Mouse (Mus musculus): ENCODE results near the gene Syt1. TPM values are rescaled to one million over a fixed set of nuclear protein-coding genes. Genes with fewer than 3 reads are reported as not detected.

The Syt1 gene
- polyA plus RNA-seq, 1 experiment = 0.02 TPM

DNA sequence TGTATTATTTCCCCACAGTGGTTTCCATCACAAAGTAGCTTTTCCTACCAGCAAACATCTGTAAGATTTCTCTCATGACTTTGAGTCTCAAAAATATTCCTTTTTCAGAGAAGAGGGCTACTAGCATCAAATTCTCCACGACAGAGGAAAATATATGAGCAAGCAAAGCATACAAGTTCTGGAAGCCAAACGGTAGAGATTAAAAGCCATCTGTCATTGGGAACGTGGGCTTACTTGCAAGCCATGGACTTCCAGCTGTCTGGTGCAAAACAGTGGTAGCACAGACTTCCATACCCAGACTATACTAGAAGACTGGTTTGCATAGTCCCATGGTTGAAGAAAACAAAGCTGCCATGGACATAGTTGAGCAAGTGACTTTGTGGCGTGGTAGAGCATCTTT, 106.4 kb downstream of the Syt1 start:
- TF ChIP-seq GATA1 (IDR thresholded peaks at IDR 0.05; ENCODE audit: low read length) = no peak

DNA sequence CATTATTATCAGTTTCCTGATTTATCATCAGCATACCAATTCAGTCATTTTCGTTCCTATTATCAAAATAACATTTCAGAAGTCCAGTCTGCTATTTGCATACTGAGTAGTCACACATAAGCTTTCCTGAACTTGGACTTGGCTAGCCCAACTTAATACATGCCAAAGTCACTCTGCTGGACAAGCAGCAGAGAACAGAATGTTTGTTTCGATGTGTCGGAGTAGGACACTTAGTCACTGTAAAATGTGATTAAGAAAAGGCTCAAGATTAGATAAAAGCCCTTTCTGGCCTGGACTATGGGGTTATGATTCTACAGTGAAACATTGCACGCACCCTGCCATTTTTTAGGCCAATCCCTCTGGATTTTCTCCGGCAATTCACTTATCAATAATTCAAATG, 114.3 kb downstream of the Syt1 start:
- TF ChIP-seq GATA1 (IDR thresholded peaks at IDR 0.05; ENCODE audit: low read length) = no peak

DNA sequence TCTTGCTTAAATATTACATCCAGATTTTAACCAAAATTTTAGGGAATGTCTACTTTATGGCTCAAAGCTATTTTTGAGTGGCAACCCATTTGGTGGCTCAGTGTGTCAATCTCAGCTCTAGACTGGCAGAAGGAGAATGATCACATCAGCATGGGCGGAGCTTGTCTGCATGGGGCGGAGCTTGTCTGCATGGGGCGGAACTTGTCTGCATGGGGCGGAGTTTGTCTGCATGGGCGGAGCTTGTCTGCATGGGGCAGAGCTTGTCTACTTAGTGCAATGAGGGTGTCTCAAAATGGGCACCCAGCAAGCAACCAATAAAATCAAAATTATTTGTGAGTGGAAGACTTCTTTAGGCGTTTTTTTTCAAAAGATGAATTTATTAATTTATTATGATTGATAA, 117.5 kb downstream of the Syt1 start:
- no peak for TF ChIP-seq GATA1 (IDR thresholded peaks at IDR 0.05; ENCODE audit: low read length)

DNA sequence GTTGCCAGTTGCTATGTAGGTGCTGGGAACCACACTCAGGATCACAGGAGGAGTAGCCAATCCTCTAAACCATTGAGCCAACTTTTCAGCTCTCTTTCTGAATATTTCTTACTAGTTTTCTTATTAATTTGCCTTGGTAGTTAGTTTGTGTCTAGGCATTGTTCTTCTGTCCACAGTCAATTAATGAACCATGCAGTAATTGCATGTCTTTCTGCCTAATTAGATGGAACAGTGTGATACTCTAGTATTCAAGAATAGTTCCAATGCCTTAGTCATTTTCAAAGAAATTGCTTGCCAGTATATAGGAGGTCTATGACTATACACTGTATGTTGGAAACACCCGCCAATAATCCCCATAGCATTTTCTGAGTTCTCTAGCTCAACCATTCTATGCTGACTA, 118.3 kb downstream of the Syt1 start:
- TF ChIP-seq GATA1 (IDR thresholded peaks at IDR 0.05; ENCODE audit: low read length) = no peak

DNA sequence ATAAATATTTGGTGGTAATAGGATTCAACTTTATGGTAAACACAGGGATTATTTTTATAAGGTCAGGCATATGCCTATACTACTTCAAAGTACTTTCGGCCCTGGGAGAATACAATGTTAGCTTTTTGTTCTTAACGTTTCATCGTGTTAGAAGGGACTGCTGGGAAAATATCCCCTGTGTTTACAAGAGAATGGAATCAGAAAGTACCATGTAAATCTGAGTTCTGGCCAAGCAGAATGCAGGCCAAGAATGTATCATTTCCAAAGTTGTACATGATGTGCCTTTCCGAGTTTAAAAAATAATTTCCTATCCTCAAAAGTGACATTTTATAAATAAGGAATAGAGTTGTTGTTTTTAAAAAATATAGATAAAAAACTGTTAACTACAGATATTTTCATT, 121.7 kb downstream of the Syt1 start:
- TF ChIP-seq GATA1 (IDR thresholded peaks at IDR 0.05; ENCODE audit: low read length) = no peak

DNA sequence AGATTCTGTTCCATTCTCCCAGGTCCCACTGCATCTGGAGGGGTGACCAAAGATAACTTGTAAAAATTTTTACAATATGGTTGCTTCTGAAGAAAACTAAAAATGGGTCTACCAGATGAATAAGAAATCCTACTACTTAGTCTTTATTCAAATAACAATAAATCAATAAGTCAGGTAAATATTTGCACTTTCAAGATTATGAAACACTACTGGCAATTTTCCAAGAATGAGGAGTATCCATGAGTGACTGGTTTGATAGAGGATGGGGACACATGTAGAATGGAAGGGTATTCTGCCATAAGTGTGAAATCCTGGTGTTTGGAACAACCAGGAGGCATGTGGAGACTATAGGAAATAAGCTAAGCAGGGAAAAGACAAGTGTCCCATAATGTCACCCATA, 124.0 kb downstream of the Syt1 start:
- TF ChIP-seq GATA1 (IDR thresholded peaks at IDR 0.05; ENCODE audit: low read length) = no peak

DNA sequence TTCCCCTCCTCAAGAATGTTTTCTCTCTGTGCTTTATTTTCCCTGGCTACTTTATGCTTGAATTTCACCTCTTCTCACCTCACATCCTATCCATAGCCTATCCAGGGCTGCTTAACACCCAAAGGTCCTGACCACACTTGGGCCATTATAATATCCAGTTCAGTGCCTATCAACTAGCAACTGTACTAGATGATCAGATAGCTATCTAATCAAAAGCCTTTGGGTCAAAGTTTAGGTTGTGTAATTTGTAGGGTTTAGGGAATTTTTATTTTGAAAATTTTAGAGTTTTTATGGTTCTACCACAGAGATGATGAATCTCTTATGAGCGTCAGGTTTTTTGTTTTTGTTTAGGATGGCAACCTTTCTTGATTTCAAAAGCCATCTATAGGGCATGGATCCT, 125.0 kb downstream of the Syt1 start:
- TF ChIP-seq GATA1 (IDR thresholded peaks at IDR 0.05; ENCODE audit: low read length) = no peak

DNA sequence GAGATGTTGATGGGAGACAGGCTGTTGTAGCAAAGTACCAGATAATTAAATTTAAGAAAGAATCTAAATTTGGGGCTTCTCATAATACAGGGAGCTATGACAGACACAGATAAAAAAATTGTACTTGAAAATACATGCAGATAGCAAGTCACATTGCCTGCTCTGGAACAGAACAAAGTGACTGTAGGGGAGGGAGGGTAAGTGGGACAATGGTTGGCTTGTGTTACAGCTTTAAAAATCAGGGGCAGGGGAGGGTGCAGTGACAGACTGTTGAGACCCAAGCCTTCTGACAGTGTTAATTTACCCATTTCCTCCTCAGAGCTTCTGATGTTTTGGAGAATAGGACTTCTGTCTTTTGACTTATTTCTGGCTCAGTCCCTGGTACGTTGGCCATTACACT, 126.3 kb downstream of the Syt1 start:
- TF ChIP-seq GATA1 (IDR thresholded peaks at IDR 0.05; ENCODE audit: low read length) = no peak

DNA sequence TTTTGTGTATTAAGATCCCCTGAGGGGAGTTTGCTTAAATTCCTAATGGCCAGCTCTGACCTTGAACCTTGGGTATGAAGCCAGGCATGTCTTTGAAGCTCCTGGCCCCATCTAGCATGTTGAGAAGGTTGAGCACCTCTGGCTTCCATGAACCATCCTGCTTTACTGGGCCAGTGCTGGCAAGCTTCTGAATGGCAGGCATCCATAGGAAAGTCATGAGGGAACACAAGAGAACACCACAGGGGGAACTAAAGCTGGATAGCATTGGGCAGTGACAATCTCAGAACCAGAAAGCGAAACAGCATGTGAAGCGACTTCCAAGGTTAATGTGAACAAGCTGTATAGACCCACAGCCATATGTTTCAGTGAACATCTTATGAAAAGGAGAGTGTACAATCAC, 130.4 kb downstream of the Syt1 start:
- TF ChIP-seq GATA1 (IDR thresholded peaks at IDR 0.05; ENCODE audit: low read length) = no peak

DNA sequence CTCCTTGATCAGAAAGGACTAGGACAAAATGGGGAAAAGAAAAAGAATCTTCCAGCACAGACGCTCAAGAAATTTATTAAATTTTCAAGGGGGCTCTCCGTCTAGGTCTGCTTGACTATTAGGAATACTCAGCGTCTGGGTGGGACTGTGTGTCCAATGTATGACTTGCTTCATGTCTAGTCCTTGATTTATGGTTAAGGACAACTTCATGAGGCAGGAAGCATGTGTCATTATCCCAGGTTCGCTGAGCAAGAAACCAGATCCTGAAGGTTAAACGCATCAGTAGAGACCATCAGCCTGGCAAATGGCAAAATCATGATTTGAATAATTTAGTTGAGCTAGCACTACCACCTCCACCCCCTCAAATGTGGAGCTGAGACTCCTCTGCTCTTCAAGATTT, 135.1 kb downstream of the Syt1 start:
- TF ChIP-seq GATA1 (IDR thresholded peaks at IDR 0.05; ENCODE audit: low read length) = no peak

DNA sequence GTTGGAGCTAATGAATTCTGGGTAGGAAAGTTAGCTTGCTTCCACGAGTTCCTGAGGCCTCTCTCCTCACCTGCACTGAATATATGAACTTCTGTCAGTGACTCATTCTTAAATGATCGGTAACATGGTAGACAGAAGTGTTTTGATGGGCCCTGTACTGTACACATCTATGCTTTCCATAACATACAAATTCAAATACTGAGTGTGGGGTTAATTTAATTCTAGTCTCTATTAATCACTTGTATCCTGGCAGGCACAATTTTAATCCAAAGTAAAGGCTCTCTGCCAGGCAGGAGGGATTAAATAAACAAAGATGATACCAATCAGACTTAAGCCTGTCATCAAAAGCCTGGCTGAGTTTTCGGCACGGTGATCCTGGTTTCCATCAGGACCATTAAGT, 136.1 kb downstream of the Syt1 start:
- no peak for TF ChIP-seq GATA1 (IDR thresholded peaks at IDR 0.05; ENCODE audit: low read length)

DNA sequence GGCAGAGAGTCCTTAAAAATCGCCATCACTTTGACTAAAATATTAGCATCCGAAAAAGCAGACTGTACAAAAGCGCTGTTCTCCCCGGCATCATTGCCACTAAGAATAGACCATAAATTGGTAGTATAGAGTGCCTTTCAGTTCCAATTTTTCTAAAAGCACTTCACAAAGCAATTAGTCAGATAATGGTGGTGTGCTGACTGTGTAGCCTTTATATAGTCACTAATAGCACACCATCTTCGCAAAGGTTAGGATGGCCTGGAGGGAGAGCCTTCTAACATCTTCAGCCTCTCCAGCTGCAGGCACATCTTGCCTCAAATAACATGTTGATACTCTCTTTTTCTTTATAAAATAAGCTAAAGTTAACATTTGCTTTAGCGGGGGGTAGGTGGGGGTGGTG, 138.4 kb downstream of the Syt1 start:
- TF ChIP-seq GATA1 (IDR thresholded peaks at IDR 0.05; ENCODE audit: low read length) = no peak

DNA sequence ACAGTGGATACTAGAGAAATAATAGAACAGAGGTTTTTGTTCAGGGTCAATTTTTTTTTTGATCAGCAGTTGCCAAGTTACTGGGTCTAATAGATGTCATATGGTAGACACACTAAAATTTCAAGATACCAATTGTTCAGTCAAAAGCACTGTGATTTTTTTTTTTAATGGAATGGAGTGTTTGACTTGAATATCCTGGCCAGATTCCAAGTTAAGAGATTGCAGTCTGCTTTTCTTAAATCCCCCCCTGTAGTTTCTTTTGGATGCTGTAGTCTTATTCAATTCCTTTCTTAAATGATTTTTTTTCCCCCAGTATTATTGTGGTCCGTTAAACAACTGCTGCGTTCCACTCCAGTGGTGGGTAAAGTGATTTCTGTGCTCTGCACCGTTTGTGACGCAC, 140.2 kb downstream of the Syt1 start:
- no peak for TF ChIP-seq GATA1 (IDR thresholded peaks at IDR 0.05; ENCODE audit: low read length)

DNA sequence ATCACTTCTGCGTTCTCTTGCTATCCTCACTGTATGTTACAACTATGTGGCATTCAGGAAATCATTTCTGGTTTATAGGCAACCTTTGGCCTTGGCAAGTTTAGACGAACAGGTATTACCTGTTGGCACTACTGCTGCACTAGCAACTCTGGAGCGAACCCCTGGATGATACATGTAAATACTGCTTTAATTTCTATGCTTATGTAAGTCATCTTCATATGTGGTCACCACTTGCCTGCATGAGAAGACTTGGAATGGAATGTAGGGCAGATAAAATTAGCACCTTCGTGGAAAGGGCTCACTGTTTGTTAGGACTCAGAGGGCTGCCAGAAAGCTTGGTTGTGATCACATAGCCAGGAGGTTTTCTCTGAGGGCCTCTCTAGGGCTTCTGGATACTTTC, 142.6 kb downstream of the Syt1 start:
- no peak for TF ChIP-seq GATA1 (IDR thresholded peaks at IDR 0.05; ENCODE audit: low read length)

DNA sequence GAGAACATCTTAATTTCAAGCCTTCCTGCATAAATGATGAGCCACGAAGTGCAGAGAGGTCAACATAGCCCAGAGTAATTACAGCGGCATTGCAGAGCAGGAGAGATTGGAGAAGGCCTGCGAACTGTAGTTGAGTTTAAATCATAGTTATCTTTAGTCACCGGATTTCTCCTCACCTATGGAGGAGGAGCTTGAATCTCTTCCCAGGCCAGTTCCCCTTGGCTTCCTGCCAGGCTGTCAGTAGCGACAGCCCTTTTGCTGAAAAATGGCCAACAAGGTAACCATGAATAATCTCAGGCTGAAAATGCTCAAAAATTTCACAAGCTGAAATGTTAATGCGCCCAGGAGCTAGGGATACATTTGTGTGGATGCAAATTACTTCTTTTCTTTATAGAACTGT, 143.6 kb downstream of the Syt1 start:
- no peak for TF ChIP-seq GATA1 (IDR thresholded peaks at IDR 0.05; ENCODE audit: low read length)

DNA sequence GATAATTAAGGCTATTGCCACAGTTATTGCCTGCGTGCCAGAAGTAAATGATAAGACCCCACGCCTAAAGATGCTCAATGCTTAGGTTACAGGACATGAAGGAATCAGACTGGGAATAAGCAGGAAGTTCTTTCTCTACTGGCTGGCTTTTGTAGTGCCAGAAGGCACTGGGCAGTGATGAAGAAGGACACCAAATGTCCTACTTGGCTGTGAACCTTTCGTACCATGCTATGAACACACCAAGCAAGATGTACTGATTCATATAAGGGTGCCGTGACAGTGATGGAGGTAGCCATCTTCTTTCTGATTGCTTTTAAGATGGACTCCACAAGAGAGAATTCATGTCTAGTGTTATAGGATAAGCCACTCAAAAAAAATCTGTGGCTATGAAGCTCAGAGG, 145.2 kb downstream of the Syt1 start:
- TF ChIP-seq GATA1 (IDR thresholded peaks at IDR 0.05; ENCODE audit: low read length) = no peak

DNA sequence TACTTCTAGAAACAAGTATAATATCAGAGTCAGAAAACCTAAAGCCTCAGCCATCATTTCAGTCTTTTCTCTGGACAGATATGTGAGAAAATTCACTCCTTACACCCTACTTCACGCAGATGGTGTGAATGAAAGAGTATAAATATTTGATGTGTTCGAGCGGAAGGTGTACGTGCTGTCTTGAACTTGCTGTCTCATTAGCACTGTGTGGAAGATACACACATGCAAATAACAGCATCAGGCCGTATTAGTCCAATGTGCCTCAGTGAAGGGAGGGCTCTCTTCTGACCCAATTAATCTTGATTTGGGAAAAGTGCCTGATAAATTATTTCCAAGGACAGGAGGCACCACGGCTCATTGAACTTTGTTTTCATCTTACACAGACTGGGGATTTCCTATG, 154.8 kb downstream of the Syt1 start:
- TF ChIP-seq GATA1 (IDR thresholded peaks at IDR 0.05; ENCODE audit: low read length) = no peak

DNA sequence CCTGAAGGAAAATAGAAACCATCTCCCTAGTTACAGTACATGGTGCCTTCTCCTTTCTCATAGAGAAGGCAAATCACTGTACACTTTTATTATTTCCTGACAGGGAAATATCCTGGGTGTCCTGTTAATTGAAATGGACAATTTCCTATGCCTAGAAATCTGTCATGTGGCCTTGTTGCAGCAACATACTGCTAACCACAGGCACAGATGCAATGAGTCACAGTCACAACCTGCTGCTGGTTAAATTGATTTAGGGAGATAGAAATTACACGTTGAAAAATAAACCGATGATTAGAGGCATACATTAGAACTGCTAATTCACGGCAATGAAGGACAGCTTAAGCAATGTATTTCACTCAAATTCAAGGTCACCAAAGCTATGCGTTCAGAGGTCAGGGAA, 158.0 kb downstream of the Syt1 start:
- TF ChIP-seq GATA1 (IDR thresholded peaks at IDR 0.05; ENCODE audit: low read length) = no peak

DNA sequence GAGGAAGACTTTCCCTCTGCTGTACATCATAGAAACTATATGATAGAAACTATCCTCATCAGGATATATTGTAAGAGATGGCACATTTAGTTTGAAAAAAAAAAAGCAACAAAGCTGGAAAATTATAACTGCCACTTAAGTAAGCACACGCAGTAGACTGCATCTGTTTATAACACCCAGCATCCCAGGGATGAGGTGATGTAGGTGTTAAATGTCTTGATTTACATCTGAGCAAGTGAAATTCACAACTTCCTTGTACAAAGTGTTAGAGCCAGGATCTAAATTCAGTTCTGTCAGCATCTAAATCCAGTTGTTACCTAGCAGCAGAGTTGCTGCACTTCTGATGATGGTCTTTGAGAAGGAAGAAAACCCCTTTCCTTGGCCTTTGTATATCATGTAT, 173.3 kb downstream of the Syt1 start:
- no peak for TF ChIP-seq GATA1 (IDR thresholded peaks at IDR 0.05; ENCODE audit: low read length)

Measured in G1E-ER4 (cell line).